Mouse (Mus musculus) forebrain, embryonic 13.5 days (tissue): ENCODE measurements around the gene Kank1. TPM values are rescaled to one million over a fixed set of nuclear protein-coding genes. Genes with fewer than 3 reads are reported as not detected.
A peak's percentile ranks its signal among the peaks of the same experiment; 100 is the strongest.

ENCODE experiments used
- ATAC-seq: fragments of 200-750 bp; cut with Nextera tagmentation; 2 replicates; pipeline ENCODE4 v1.8.0; 2017
- H3K27ac ChIP-seq: fragments of 300-500 bp; sonication (generic); 2 replicates; pipeline ENCODE4 v1.5.1; 2015; ENCODE audit warnings: inconsistent platforms, mild to moderate bottlenecking, moderate library complexity
- H3K27me3 ChIP-seq: fragments of 300-500 bp; sonication (generic); 2 replicates; pipeline ENCODE4 v1.6.1; 2015; ENCODE audit warnings: mild to moderate bottlenecking, inconsistent platforms
- H3K36me3 ChIP-seq: fragments of 300-500 bp; sonication (generic); 2 replicates; pipeline ENCODE4 v1.6.1; 2015; ENCODE audit warnings: mild to moderate bottlenecking, inconsistent platforms; ENCODE audit not compliant: poor library complexity, severe bottlenecking
- H3K4me1 ChIP-seq: fragments of 300-500 bp; sonication (generic); 2 replicates; pipeline ENCODE4 v1.6.1; 2015; ENCODE audit warnings: inconsistent platforms
- H3K4me2 ChIP-seq: fragments of 300-500 bp; sonication (generic); 2 replicates; pipeline ENCODE4 v1.6.1; 2015; ENCODE audit warnings: inconsistent platforms, mild to moderate bottlenecking, moderate library complexity
- H3K4me3 ChIP-seq: fragments of 300-500 bp; sonication (generic); 2 replicates; pipeline ENCODE4 v1.5.1; 2015; ENCODE audit warnings: mild to moderate bottlenecking, inconsistent platforms
- H3K9ac ChIP-seq: fragments of 300-500 bp; sonication (generic); 2 replicates; pipeline ENCODE4 v1.6.1; 2015; ENCODE audit warnings: mild to moderate bottlenecking, inconsistent platforms
- H3K9me3 ChIP-seq: fragments of 300-500 bp; sonication (generic); replicated peaks from 2 replicates; pipeline ENCODE4 v1.6.1; 2016; ENCODE audit warnings: inconsistent platforms
- WGBS: fragments of 180-500 bp; shearing (Covaris S2); methylation state at CpG from one replicate; pipeline ENCODE4 v1.1.7; 2015; 5-methylcytosine and 5-hydroxymethylcytosine counted together
- polyA plus RNA-seq: library from polyadenylated mRNA; unstranded; fragments of >200 nt; fragmentation: Nextera tagmentation; extraction: Ambion mirVana; gene quantifications from 2 replicates; pipeline ENCODE4 v1.2.1, GENCODE M21; 2015

Kank1 gene
- polyA plus RNA-seq, 1 experiment from 2014 or later, result 2.7 TPM

- WGBS, result 89% methylated on average over 6 of the region's 6 CpGs
- Histone ChIP-seq H3K27me3 (no peaks in the 10 kb centered on the region), H3K36me3 (no peaks in the 10 kb centered on the region), H3K9ac (no peak overlapping the region), H3K27ac (no peak overlapping the region), H3K4me2 (no peak overlapping the region), H3K4me1 (no peaks in the 10 kb centered on the region), H3K9me3 (no peaks in the 10 kb centered on the region), H3K4me3 (no peak overlapping the region)
- no peak for ATAC-seq
Measured at GRCm38 (mm10) chr19:25258321-25258720, 21.5 kb downstream of the Kank1 start.

DNA sequence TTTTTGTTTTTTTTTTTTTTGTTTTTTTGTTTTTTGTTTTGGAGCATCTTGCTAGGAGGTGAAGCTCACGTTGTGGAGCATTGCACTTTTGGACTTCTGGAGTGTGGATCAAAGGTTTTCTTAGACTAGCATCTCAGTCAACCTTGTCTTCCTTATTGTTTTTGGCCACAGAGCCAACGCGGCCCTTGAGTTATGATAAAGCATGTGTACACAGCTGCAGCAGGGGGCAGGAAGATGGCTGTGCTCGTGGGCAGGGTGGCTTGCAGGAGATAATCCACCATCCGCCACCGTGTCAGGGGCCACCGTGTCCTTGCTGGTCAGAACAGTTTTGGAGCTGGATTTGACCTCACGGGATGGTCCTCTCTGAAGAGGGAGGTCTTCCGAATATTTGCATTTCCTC lies 29.4 kb downstream of the Kank1 start:
- Histone ChIP-seq H3K36me3 (no peaks in the 10 kb centered on the region), H3K9me3 (no peaks in the 10 kb centered on the region), H3K27ac (no peak overlapping the region), H3K4me2 (no peak overlapping the region), H3K4me3 (no peak overlapping the region), H3K4me1 (peaks cover 8% of the 10 kb centered on the region), H3K27me3 (0 out of 2 replicates have a peak, but pooled peaks cover 4% of the 10 kb centered on the region), H3K9ac (no peak overlapping the region)
- ATAC-seq, result no peak
- WGBS, result 57% methylated on average over 9 of the region's 9 CpGs

DNA sequence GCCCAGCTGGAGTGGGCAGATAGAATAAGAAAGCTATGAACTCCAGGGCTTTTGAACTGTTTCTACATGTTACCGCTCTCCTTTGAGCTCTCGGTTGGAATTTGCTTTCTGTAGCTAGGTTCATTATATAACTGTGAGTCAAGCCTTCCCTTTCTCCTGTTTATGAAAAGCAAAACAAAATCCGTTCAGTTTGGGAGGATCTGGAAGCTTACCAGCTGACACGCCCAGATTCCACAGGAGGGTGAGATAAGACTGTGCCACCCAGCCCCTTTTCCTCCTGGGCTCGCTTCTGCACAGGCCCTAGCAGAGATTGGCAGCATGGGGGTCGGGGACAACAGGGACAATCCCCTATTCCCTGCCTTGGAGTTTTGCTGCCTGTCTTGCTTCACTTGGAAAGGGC lies 30.5 kb downstream of the Kank1 start:
- ATAC-seq, result no peak
- H3K4me1 ChIP-seq, result peaks cover 8% of the 10 kb centered on the region
- H3K36me3 ChIP-seq, result no peaks in the 10 kb centered on the region
- H3K27me3 ChIP-seq, result 0 out of 2 replicates have a peak, but pooled peaks cover 4% of the 10 kb centered on the region
- no peak overlapping the region for H3K4me3 ChIP-seq
- H3K9me3 ChIP-seq, result no peaks in the 10 kb centered on the region
- 25% methylated on average over 6 of the region's 6 CpGs for WGBS
- H3K27ac ChIP-seq, result no peak overlapping the region
- H3K9ac ChIP-seq, result 0 out of 2 replicates have a peak overlapping the region, but pooled peaks have one; percentile 21
- H3K4me2 ChIP-seq, result no peak overlapping the region

DNA sequence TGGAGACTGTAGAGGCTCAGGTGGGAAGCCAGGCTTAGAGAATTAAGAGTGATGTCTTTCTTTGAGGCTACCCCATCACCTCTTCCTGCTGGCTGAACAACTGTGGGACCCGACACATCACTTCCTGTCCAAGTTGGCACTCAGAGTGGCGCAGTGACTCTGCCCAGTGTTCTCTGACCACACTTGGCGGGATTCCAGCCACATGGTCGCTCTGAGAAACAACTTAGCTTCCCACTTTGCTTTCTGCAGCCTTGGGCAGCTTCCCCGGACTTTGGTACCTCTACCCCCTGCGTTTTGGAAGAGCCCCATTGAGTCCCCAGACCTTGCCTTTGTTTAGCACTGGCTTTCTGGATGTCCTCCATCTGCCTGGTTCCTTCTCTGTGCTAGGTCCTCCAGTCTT lies 31.8 kb downstream of the Kank1 start:
- 85% methylated on average over 6 of the region's 6 CpGs for WGBS
- no peaks in the 10 kb centered on the region for H3K9me3 ChIP-seq

DNA sequence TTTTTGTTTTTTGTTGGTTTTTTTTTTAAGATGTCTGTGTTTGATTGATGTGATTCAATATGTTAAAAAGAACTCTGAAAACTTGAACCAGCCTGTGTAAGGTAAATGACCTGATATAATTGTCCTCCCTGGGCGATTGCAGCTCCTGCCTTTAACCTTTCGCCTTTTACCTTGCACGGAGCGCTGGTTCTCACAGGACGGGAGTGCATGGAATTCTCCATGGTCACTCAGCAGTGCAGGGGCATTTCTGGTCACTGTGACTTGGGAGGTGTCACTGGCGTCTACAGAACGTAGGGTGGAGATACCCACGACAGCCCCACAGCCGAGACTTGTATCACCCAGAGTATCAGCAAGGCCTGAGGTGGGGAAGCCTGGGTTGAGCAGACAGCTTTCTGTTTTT lies 34.8 kb downstream of the Kank1 start:
- ATAC-seq, result no peak
- WGBS, result 53% methylated on average over 9 of the region's 9 CpGs
- H3K4me3 ChIP-seq, result no peak overlapping the region

More for the DNA sequence above, 31.8 kb downstream of the Kank1 start:
- no peak overlapping the region for H3K4me3 ChIP-seq
- ATAC-seq, result no peak
- H3K4me2 ChIP-seq, result no peak overlapping the region
- H3K4me1 ChIP-seq, result peaks cover 8% of the 10 kb centered on the region
- H3K27ac ChIP-seq, result no peak overlapping the region
- H3K36me3 ChIP-seq, result no peaks in the 10 kb centered on the region
- H3K27me3 ChIP-seq, result 0 out of 2 replicates have a peak, but pooled peaks cover 4% of the 10 kb centered on the region
- H3K9ac ChIP-seq, result no peak overlapping the region

DNA sequence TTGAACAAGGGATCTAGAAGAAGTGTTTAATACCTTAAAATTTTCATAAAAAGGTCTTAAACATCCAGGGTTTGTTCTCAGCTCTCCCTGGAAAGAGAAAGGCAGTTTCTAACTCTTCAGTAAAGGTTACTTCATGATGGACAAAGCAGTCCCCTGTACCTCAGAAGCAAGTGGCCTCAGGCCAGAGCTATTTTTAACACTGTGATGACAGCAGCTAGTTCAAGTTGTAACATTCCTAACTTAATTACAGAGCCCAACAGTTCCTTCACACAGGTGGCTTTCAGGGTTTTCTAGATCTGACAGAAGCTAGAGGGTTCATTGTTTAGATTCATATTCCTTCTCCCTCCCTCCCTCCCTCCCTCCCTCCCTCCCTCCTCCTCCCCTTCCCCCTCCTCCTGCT lies 36.4 kb downstream of the Kank1 start:
- Histone ChIP-seq H3K27ac (no peak overlapping the region), H3K36me3 (no peaks in the 10 kb centered on the region), H3K4me3 (no peak overlapping the region), H3K9ac (no peak overlapping the region), H3K27me3 (peaks cover 8% of the 10 kb centered on the region; the same call in 1 of the 2 replicates), H3K4me1 (peaks cover 8% of the 10 kb centered on the region), H3K9me3 (no peaks in the 10 kb centered on the region), H3K4me2 (no peak overlapping the region)
- no peak for ATAC-seq

More for the DNA sequence above, 34.8 kb downstream of the Kank1 start:
- Histone ChIP-seq H3K9me3 (no peaks in the 10 kb centered on the region), H3K27me3 (0 out of 2 replicates have a peak, but pooled peaks cover 6% of the 10 kb centered on the region), H3K27ac (no peak overlapping the region), H3K9ac (no peak overlapping the region), H3K4me1 (peaks cover 8% of the 10 kb centered on the region), H3K4me2 (no peak overlapping the region), H3K36me3 (no peaks in the 10 kb centered on the region)

GRCm38 (mm10) chr19:25276600-25277395 lies 40.0 kb downstream of the Kank1 start:
- no peaks in the 10 kb centered on the region for H3K9me3 ChIP-seq

GRCm38 (mm10) chr19:25277761-25278160 lies 41.0 kb downstream of the Kank1 start:
- no peak overlapping the region for H3K4me2 ChIP-seq
- ATAC-seq, result no peak; the same call in 1 of the 2 replicates
- no peaks in the 10 kb centered on the region for H3K9me3 ChIP-seq
- peaks cover 10% of the 10 kb centered on the region for H3K4me1 ChIP-seq
- WGBS, result 23% methylated on average over 5 of the region's 5 CpGs
- no peaks in the 10 kb centered on the region for H3K36me3 ChIP-seq
- peaks cover 10% of the 10 kb centered on the region for H3K27me3 ChIP-seq
- H3K27ac ChIP-seq, result no peak overlapping the region
- H3K4me3 ChIP-seq, result no peak overlapping the region
- H3K9ac ChIP-seq, result no peak overlapping the region

More at GRCm38 (mm10) chr19:25276600-25277395, 40.0 kb downstream of the Kank1 start:
- Histone ChIP-seq H3K4me2 (no peak overlapping the region), H3K4me3 (no peak overlapping the region), H3K27ac (no peak overlapping the region), H3K4me1 (peaks cover 10% of the 10 kb centered on the region), H3K36me3 (no peaks in the 10 kb centered on the region), H3K9ac (no peak overlapping the region), H3K27me3 (peaks cover 10% of the 10 kb centered on the region)
- WGBS, result 93% methylated on average over 15 of the region's 15 CpGs
- no peak for ATAC-seq

DNA sequence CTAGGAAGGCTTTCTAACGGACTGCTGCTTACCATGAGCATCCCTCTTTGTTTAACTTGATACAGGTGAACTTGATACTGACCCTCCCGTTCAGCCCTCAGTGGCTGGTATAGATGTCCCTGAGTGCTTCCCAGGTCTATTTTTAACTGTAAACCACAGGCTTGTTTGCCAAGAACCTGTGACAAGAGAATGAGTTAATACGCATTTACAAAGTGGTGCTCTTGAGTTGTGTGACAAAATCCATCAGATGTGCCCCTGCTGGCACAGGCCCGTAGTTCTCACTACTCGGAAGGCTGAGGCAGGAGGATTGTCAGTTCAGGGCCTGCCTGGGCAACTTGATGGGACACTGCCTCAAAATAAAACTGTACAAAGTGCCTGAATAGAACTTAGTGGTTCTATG lies 42.8 kb downstream of the Kank1 start:
- H3K9ac ChIP-seq, result no peak overlapping the region
- no peak overlapping the region for H3K4me3 ChIP-seq
- WGBS, result 86% methylated on average over 5 of the region's 5 CpGs
- H3K9me3 ChIP-seq, result no peaks in the 10 kb centered on the region; the same call in 1 of the 2 replicates
- no peak overlapping the region for H3K27ac ChIP-seq
- ATAC-seq, result no peak
- no peak overlapping the region for H3K4me2 ChIP-seq
- H3K27me3 ChIP-seq, result peaks cover 10% of the 10 kb centered on the region
- H3K36me3 ChIP-seq, result no peaks in the 10 kb centered on the region
- peaks cover 10% of the 10 kb centered on the region for H3K4me1 ChIP-seq

DNA sequence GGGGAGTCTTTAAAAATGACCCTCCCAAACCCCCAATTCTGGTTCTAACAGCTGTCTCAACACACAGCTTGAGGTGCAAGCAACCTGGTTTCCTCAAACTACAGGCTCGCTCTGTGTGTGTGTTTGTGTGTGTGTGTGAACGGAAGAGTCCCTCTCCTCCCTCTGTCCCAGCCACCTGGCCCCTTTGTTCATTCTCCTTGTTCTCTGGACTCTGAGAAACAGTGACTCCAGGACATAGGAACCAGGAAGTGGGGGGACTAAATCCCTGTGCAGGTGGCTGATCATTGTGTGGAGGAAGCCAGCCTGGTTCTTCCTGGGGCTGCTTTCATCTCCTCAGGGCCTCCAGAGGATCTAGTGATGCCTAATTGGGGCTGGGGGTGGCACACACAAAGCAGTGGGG lies 46.9 kb downstream of the Kank1 start:
- H3K27ac ChIP-seq, result no peak overlapping the region
- WGBS, result 76% methylated on average over 2 of the region's 2 CpGs
- no peaks in the 10 kb centered on the region for H3K36me3 ChIP-seq
- H3K4me2 ChIP-seq, result no peak overlapping the region
- H3K9ac ChIP-seq, result no peak overlapping the region
- peaks cover under 1% of the 10 kb centered on the region; the same call in 1 of the 2 replicates for H3K27me3 ChIP-seq
- no peak overlapping the region for H3K4me3 ChIP-seq
- no peaks in the 10 kb centered on the region; the same call in 1 of the 2 replicates for H3K9me3 ChIP-seq
- peaks cover 16% of the 10 kb centered on the region for H3K4me1 ChIP-seq
- no peak for ATAC-seq

DNA sequence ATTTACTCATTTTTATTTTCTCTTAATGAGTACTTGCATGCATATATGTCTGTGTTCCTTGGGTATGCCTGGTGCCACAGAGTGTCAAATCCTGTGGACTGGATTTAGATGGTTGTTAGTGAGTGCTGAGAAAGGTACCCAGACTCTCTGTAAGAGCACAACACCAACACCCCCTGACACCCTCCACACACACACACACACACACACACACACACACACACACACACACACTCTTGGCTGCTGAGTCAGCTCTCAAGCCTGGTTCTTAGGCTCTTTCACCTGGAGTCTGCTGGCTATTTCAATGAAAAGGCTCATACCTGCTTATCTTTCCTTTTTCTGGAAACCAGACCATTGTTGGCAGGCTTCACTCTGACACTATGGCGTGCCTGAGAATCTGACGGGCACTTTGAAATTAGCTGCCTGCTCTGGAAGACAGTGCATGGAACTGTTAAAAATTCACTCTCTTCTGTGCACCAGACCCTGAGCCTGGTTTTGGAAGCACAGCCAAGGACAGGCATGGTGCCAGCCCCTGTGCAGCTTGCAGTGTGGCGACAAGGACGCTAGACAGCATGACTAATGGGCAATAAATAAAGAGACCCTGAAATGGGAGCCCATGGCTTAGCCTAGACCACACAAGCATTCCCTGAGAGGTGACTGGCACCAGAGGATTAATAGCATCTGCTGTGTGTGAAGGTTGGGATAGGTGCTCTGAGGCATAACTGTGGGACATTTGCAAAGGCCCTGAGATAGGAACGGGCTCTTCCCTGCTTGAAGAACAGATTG lies 49.2 kb downstream of the Kank1 start:
- Histone ChIP-seq H3K9me3 (no peaks in the 10 kb centered on the region; the same call in 1 of the 2 replicates), H3K4me2 (no peak overlapping the region), H3K9ac (no peak overlapping the region), H3K4me3 (no peak overlapping the region), H3K27ac (no peak overlapping the region; the same call in 1 of the 2 replicates), H3K36me3 (no peaks in the 10 kb centered on the region), H3K27me3 (no peaks in the 10 kb centered on the region), H3K4me1 (peaks cover 16% of the 10 kb centered on the region)
- ATAC-seq, result peak; percentile 98
- WGBS, result 33% methylated on average over 5 of the region's 5 CpGs

- Histone ChIP-seq H3K27me3 (no peaks in the 10 kb centered on the region), H3K9ac (no peak overlapping the region), H3K4me2 (no peak overlapping the region), H3K4me3 (no peak overlapping the region), H3K9me3 (no peaks in the 10 kb centered on the region), H3K4me1 (peaks cover 13% of the 10 kb centered on the region), H3K36me3 (no peaks in the 10 kb centered on the region), H3K27ac (no peak overlapping the region)
- no peak for ATAC-seq
- 90% methylated on average over 5 of the region's 5 CpGs for WGBS
Measured at GRCm38 (mm10) chr19:25290991-25291520, 54.3 kb downstream of the Kank1 start.
